Mouse (Mus musculus): Measurements from ENCODE around the gene Arntl. TPM values are rescaled to one million over a fixed set of nuclear protein-coding genes. Genes with fewer than 3 reads are reported as not detected.

The Arntl gene
- polyA plus RNA-seq (2012; ENCODE audit: low replicate concordance), result 0.63 and 1.5 TPM in 2 replicates

DNA sequence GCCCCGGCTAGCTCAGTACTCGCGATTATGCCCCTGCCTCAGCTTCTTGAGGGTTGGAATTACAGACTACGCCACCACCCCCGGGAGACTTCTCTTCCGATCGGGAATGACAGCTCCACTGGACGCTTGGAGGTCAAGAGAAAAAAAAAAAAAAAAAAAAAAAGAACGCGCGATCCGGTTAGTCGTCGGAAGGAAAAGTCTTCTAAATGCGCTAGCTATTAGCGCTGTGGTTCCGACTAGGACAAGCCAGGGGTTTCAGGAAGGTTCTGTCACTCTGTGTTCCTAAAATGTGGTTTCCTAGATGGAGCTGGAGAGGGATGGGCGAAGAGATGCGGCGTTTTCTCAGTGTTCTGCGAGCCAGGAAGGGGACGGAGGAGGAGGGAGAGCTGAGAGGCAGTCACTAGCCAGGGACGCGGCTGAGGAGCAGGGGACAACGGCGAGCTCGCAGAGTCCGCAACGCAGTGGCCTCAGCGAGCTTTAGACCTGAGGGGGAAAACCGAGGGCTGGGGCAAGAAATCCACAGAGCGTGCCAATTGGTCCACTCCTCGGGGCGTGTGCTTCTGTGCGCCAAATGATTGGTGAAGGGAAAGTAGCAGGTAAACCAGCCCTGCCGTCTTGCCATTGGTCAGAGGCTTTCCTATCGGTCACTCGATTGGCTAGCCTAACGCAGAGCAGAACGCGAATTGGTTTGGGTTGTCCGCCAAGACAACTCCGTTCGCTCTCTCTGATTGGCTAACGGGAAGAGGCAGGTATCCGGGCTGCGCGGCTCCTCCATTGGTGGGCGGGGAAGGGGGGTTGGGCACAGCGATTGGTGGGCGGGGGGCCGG lies at the start of gene Arntl:
TSS of gene Arntl (plus strand) at position 822 of the 827 bp plus-strand sequence.

Other genes starting within 250 kb of the Arntl start
- 6.5 and 9.6 TPM in 2 replicates for gene Btbd10, start 161.9 kb downstream of the Arntl start, polyA plus RNA-seq (2012; ENCODE audit: low replicate concordance)
- gene Pth, start 181.1 kb downstream of the Arntl start, polyA plus RNA-seq (2012; ENCODE audit: low replicate concordance), result not detected in 2 replicates